Mouse (Mus musculus) heart, embryonic 12.5 days (tissue): Measurements from ENCODE around the gene Pou3f3. TPM values are rescaled to one million over a fixed set of nuclear protein-coding genes. Genes with fewer than 3 reads are reported as not detected.

Experiments used
- ATAC-seq: fragments of 200-750 bp; cut with Nextera tagmentation; 2 replicates; pipeline ENCODE4 v1.8.0; 2017; ENCODE audit warnings: moderate TSS enrichment, moderate library complexity; ENCODE audit not compliant: insufficient number of reproducible peaks, low FRiP score
- H3K27ac ChIP-seq: fragments of 300-500 bp; sonication (generic); 2 replicates; pipeline ENCODE4 v1.5.1; 2016; ENCODE audit warnings: mild to moderate bottlenecking, moderate library complexity; ENCODE audit not compliant: poor library complexity, severe bottlenecking
- H3K27me3 ChIP-seq: fragments of 300-500 bp; sonication (generic); replicated peaks from 2 replicates; pipeline ENCODE4 v1.6.1; 2016; ENCODE audit warnings: mild to moderate bottlenecking, moderate library complexity
- H3K36me3 ChIP-seq: fragments of 300-500 bp; sonication (generic); 2 replicates; pipeline ENCODE4 v1.6.1; 2016; ENCODE audit warnings: mild to moderate bottlenecking, moderate library complexity
- H3K4me1 ChIP-seq: fragments of 300-500 bp; sonication (generic); replicated peaks from 2 replicates; pipeline ENCODE4 v1.6.1; 2016; ENCODE audit warnings: mild to moderate bottlenecking
- H3K4me2 ChIP-seq: fragments of 300-500 bp; sonication (generic); 2 replicates; pipeline ENCODE4 v1.6.1; 2016; ENCODE audit warnings: mild to moderate bottlenecking, moderate library complexity
- H3K4me3 ChIP-seq: fragments of 300-500 bp; sonication (generic); 2 replicates; pipeline ENCODE4 v1.5.1; 2016; ENCODE audit warnings: mild to moderate bottlenecking
- H3K9ac ChIP-seq: fragments of 300-500 bp; sonication (generic); 2 replicates; pipeline ENCODE4 v1.6.1; 2016; ENCODE audit warnings: mild to moderate bottlenecking, moderate library complexity
- H3K9me3 ChIP-seq: fragments of 300-500 bp; sonication (generic); replicated peaks from 2 replicates; pipeline ENCODE4 v1.6.1; 2016; ENCODE audit warnings: mild to moderate bottlenecking, moderate library complexity
- WGBS: fragments of 180-500 bp; shearing (Covaris S2); methylation state at CpG from one replicate; pipeline ENCODE4 v1.1.7; 2016; 5-methylcytosine and 5-hydroxymethylcytosine counted together
- polyA plus RNA-seq: library from polyadenylated mRNA; unstranded; fragments of >200 nt; fragmentation: Nextera tagmentation; extraction: Ambion mirVana; gene quantifications from 2 replicates; pipeline ENCODE4 v1.2.1, GENCODE M21; 2016

Pou3f3 gene
- polyA plus RNA-seq, 1 experiment from 2014 or later: 0.06 TPM

- Histone ChIP-seq H3K27me3 (peaks cover 88% of the 10 kb centered on the region), H3K36me3 (no peaks in the 10 kb centered on the region), H3K9ac (peak overlapping the region; percentile 52), H3K9me3 (no peaks in the 10 kb centered on the region), H3K4me1 (peaks cover 37% of the 10 kb centered on the region), H3K27ac (no peak overlapping the region), H3K4me2 (peak overlapping the region; percentile 87), H3K4me3 (peak overlapping the region; percentile 58)
- no peak for ATAC-seq
- 0% methylated on average over 29 of the region's 62 CpGs for WGBS
Measured at GRCm38 (mm10) chr1:42696371-42697031, 933 bp downstream of the Pou3f3 start.

DNA sequence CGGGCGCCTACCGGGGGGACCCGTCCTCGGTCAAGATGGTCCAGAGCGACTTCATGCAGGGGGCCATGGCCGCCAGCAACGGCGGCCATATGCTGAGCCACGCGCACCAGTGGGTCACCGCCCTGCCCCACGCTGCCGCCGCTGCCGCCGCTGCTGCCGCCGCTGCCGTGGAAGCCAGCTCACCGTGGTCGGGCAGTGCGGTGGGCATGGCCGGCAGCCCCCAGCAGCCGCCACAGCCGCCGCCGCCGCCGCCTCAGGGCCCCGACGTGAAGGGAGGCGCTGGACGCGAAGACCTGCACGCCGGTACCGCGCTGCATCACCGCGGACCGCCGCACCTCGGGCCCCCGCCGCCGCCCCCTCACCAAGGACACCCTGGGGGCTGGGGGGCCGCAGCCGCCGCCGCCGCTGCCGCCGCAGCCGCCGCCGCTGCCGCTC is 1.8 kb downstream of the Pou3f3 start:
- no peaks in the 10 kb centered on the region for H3K9me3 ChIP-seq
- no peak for ATAC-seq
- H3K36me3 ChIP-seq: no peaks in the 10 kb centered on the region
- H3K27ac ChIP-seq: no peak overlapping the region
- peak overlapping the region; percentile 58 for H3K4me3 ChIP-seq
- H3K9ac ChIP-seq: 0 out of 2 replicates have a peak overlapping the region, but pooled peaks have one; percentile 53
- 1% methylated on average over 45 of the region's 58 CpGs for WGBS
- peak overlapping the region; percentile 87 for H3K4me2 ChIP-seq
- peaks cover 86% of the 10 kb centered on the region for H3K27me3 ChIP-seq
- H3K4me1 ChIP-seq: peaks cover 37% of the 10 kb centered on the region

DNA sequence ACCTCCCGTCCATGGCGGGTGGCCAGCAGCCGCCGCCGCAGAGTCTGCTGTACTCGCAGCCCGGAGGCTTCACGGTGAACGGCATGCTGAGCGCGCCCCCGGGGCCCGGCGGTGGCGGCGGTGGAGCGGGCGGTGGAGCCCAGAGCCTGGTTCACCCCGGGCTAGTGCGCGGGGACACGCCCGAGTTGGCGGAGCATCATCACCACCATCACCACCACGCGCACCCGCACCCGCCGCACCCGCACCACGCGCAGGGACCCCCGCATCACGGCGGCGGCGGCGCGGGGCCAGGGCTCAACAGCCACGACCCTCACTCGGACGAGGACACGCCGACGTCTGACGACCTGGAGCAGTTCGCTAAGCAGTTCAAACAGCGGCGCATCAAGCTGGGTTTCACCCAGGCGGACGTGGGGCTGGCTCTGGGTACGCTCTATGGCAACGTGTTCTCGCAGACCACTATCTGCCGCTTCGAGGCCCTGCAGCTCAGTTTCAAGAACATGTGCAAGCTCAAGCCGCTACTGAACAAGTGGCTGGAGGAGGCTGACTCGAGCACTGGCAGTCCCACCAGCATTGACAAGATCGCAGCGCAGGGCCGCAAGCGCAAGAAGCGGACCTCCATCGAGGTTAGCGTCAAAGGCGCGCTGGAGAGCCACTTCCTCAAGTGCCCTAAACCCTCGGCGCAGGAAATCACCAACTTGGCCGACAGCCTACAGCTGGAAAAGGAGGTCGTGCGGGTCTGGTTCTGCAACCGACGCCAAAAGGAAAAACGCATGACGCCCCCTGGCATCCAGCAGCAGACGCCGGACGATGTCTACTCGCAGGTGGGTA is 2.4 kb downstream of the Pou3f3 start:
- H3K4me2 ChIP-seq: peak overlapping the region; percentile 87
- ATAC-seq: no peak
- WGBS: under 1% methylated on average over 79 of the region's 80 CpGs
- peaks cover 86% of the 10 kb centered on the region for H3K27me3 ChIP-seq
- H3K9ac ChIP-seq: 0 out of 2 replicates have a peak overlapping the region, but pooled peaks have one; percentile 53
- H3K27ac ChIP-seq: no peak overlapping the region
- H3K9me3 ChIP-seq: no peaks in the 10 kb centered on the region
- H3K4me1 ChIP-seq: peaks cover 37% of the 10 kb centered on the region
- no peaks in the 10 kb centered on the region for H3K36me3 ChIP-seq
- H3K4me3 ChIP-seq: peak overlapping the region; percentile 58

- no peaks in the 10 kb centered on the region for H3K36me3 ChIP-seq
- H3K4me1 ChIP-seq: peaks cover 37% of the 10 kb centered on the region
- peak overlapping the region; percentile 58 for H3K4me3 ChIP-seq
- H3K27ac ChIP-seq: no peak overlapping the region
- H3K4me2 ChIP-seq: peak overlapping the region; percentile 87
- whole genome bisulfite sequencing: 6% methylated on average over 51 of the region's 57 CpGs
- no peak for ATAC-seq
- H3K9me3 ChIP-seq: no peaks in the 10 kb centered on the region
- H3K9ac ChIP-seq: no peak overlapping the region
- peaks cover 88% of the 10 kb centered on the region for H3K27me3 ChIP-seq
Measured at GRCm38 (mm10) chr1:42698584-42699333, 3.2 kb downstream of the Pou3f3 start.

DNA sequence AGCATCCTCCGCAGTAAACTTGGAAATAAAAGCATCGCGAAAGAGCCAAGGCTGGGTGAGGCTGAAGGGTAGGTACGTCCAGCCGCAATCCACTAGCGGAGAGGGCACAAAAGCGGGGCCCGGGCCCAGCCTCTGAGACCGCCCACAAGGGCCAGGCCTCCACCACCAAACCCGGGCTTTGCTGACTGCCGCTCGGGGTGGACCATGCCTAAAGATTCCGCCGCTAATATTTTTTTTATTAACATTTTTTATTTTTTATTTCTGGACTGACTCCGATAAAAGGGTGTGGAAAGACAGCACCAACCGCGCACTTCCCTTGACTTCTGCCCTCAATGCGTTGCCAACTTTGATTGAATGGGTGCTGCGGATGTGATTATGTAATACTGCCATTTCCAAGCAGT is 3.9 kb downstream of the Pou3f3 start:
- no peak overlapping the region for H3K4me3 ChIP-seq
- H3K4me1 ChIP-seq: peaks cover 31% of the 10 kb centered on the region
- WGBS: 2% methylated on average over 19 of the region's 19 CpGs
- peaks cover 88% of the 10 kb centered on the region for H3K27me3 ChIP-seq
- H3K36me3 ChIP-seq: no peaks in the 10 kb centered on the region
- no peaks in the 10 kb centered on the region for H3K9me3 ChIP-seq
- H3K4me2 ChIP-seq: no peak overlapping the region
- ATAC-seq: no peak
- no peak overlapping the region for H3K9ac ChIP-seq
- no peak overlapping the region for H3K27ac ChIP-seq

- WGBS: 9% methylated on average over 3 of the region's 3 CpGs
- H3K4me3 ChIP-seq: no peak overlapping the region
- peaks cover 24% of the 10 kb centered on the region for H3K4me1 ChIP-seq
- ATAC-seq: no peak
- no peak overlapping the region for H3K27ac ChIP-seq
- no peak overlapping the region for H3K4me2 ChIP-seq
- no peak overlapping the region for H3K9ac ChIP-seq
- H3K36me3 ChIP-seq: no peaks in the 10 kb centered on the region
- peaks cover 87% of the 10 kb centered on the region for H3K27me3 ChIP-seq
- no peaks in the 10 kb centered on the region for H3K9me3 ChIP-seq
Measured at GRCm38 (mm10) chr1:42700171-42700570, 4.6 kb downstream of the Pou3f3 start.

DNA sequence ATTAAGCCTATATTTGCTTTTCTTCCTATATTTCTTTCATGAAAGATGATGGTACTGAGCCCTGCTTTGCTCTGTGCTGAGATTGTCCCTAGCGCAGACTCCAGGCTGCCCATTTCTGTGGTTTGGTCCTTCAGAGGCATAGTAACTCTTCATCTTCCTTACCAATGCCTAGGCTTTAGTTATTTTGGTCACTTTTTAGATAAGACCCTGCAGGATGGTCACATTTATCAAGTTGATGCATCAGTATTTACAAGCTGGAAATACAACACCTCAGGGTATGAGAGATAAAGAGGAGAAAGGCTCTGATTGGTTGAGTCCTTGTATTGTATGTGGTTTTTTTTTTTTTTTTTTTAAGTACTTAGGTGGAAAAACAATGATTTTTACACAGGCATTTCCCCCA is 5.2 kb downstream of the Pou3f3 start:
- H3K36me3 ChIP-seq: no peaks in the 10 kb centered on the region
- peaks cover 87% of the 10 kb centered on the region for H3K27me3 ChIP-seq
- no peak overlapping the region for H3K27ac ChIP-seq
- no peak overlapping the region for H3K4me3 ChIP-seq
- peaks cover 24% of the 10 kb centered on the region for H3K4me1 ChIP-seq
- no peak for ATAC-seq
- H3K9ac ChIP-seq: no peak overlapping the region
- H3K9me3 ChIP-seq: no peaks in the 10 kb centered on the region
- no peak overlapping the region for H3K4me2 ChIP-seq
- 23% methylated on average over 1 of the region's 1 CpGs for WGBS

DNA sequence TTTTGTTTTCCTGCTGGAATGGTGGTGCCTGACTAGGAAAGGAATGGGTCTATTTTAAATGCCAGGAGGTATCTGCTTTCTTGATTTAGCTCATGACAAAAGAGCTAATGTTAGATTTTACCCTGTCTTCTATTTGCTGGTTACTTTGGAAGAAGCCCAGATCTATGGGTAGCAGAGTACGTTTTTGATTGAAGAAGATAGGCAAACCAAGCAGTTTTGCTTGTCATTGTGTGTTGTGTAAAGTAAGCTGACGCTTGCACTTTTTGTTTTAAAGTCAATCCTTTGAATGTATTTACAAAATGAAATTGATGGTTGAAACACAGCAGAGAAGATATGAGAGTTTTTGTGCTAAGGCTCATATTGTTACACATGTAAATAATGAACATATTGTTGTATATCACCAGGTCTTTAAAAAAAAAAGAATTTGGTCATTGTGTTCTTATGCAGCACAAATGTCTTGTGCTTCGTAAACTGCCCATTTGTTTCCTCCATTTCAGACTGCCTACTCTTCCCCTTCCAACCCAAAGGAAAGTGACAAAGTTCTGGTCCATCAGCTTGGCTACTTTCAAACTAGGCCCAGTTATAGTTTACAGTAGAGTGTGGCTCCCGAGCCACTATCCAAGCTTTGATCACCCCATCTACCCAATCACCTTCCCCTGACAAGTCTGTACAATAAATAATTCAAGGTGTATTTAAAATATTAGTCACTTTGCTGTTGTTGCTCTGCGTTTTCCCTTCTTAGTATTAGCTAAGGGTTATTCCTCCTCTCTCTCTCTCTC is 6.5 kb downstream of the Pou3f3 start:
- Histone ChIP-seq H3K4me3 (no peak overlapping the region), H3K9me3 (no peaks in the 10 kb centered on the region), H3K4me1 (peaks cover 16% of the 10 kb centered on the region), H3K27me3 (peaks cover 84% of the 10 kb centered on the region), H3K27ac (no peak overlapping the region), H3K4me2 (no peak overlapping the region), H3K9ac (no peak overlapping the region), H3K36me3 (no peaks in the 10 kb centered on the region)
- no peak for ATAC-seq
- 13% methylated on average over 5 of the region's 5 CpGs for WGBS

GRCm38 (mm10) chr1:42702984-42703383 is 7.4 kb downstream of the Pou3f3 start:
- no peak for ATAC-seq

GRCm38 (mm10) chr1:42703424-42703823 is 7.9 kb downstream of the Pou3f3 start:
- Histone ChIP-seq H3K36me3 (no peaks in the 10 kb centered on the region), H3K27ac (no peak overlapping the region), H3K4me3 (no peak overlapping the region), H3K27me3 (peaks cover 84% of the 10 kb centered on the region), H3K4me2 (no peak overlapping the region), H3K4me1 (peaks cover 3% of the 10 kb centered on the region; the same call in 1 of the 2 replicates), H3K9me3 (no peaks in the 10 kb centered on the region), H3K9ac (no peak overlapping the region)
- WGBS: 3% methylated on average over 7 of the region's 7 CpGs
- no peak for ATAC-seq

More at GRCm38 (mm10) chr1:42702984-42703383, 7.4 kb downstream of the Pou3f3 start:
- Histone ChIP-seq H3K4me3 (no peak overlapping the region), H3K9ac (no peak overlapping the region), H3K27ac (no peak overlapping the region), H3K27me3 (peaks cover 84% of the 10 kb centered on the region), H3K9me3 (no peaks in the 10 kb centered on the region), H3K36me3 (no peaks in the 10 kb centered on the region), H3K4me1 (peaks cover 8% of the 10 kb centered on the region; the same call in 1 of the 2 replicates), H3K4me2 (no peak overlapping the region)
- 4% methylated on average over 9 of the region's 9 CpGs for WGBS
